Mouse (Mus musculus): ENCODE data around the gene 1700049E17Rik2. TPM values are rescaled to one million over a fixed set of nuclear protein-coding genes. Genes with fewer than 3 reads are reported as not detected.

Gene 1700049E17Rik2
- polyA plus RNA-seq (2012; rRNA removed) = not detected in 2 replicates

DNA sequence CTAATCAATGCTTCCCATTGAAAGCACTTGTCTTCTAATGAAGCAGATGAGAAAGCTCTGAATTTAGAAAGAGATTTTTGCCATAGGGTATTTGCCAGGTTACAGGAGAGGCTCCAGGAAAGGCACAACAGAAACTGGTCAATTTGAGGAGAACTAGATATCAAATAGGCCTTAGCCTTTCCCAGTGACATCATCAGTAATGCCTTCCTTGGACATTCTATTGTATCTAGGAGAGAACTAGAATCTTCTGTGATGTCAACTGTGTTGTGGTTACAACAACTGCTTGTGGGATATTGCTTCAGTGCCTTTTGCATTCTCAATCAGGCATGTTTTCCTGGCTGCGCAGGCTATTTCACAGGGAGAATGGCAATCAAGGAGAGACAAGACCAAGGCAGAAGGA, at the start of gene 1700049E17Rik2:
Gene 1700049E17Rik2 (plus strand): TSS at position 301 of the 400 bp plus-strand sequence.

DNA sequence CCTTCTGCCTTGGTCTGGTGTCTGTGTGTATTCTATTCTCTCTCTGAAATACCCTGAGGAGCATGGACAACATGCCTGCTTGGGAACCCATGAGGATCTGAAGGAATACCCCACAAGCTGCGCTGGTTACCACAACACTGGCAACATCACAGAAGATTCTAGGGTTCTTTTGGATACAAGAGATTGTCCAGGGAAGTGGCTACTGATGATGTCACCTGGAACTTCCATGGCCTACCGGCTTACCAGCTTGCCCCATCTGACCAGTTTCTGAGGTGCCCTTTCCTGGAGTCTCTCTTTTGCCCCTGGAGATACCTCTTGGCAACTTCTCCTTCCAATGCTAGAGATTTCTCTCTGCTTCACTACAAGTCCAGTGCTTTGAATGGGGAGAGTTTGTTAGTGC, 17.5 kb upstream of the 1700049E17Rik2 start, which contains the start of gene Gm7970:
Gene Gm7970 (minus strand): TSS at position 101 of the 400 bp plus-strand sequence.

DNA sequence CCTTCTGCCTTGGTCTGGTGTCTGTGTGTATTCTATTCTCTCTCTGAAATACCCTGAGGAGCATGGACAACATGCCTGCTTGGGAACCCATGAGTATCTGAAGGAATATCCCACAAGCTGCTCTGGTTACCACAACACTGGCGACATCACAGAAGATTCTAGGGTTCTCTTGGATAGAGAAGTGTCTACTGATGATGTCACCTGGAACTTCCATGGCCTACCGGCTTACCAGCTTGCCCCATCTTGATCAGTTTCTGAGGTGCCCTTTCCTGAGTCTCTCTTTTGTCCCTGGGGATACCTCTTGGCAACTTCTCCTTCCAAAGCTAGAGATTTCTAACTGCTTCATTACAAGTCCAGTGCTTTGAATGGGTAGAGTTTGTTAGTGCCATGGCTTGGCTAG, 51.5 kb downstream of the 1700049E17Rik2 start, which contains the start of gene Gm3072:
Gene Gm3072 (minus strand): TSS at position 101 of the 400 bp plus-strand sequence.

Other genes starting within 250 kb of the 1700049E17Rik2 start
- gene Gm5798, start 224.6 kb upstream of the 1700049E17Rik2 start, polyA plus RNA-seq (2012; rRNA removed) = not detected in 2 replicates
- gene Gm7945, start 186.8 kb upstream of the 1700049E17Rik2 start, polyA plus RNA-seq (2012; rRNA removed) = not detected in 2 replicates
- not detected in 2 replicates for gene Gm6482, start 164.9 kb upstream of the 1700049E17Rik2 start, polyA plus RNA-seq (2012; rRNA removed)
- gene Gm7954, start 119.7 kb upstream of the 1700049E17Rik2 start, polyA plus RNA-seq (2012; rRNA removed) = not detected in 2 replicates
- not detected in 2 replicates for gene Gm3486, start 83.7 kb upstream of the 1700049E17Rik2 start, polyA plus RNA-seq (2012; rRNA removed)
- gene Gm7970, start 17.6 kb upstream of the 1700049E17Rik2 start, polyA plus RNA-seq (2012; rRNA removed) = not detected in 2 replicates
- gene Gm3072, start 51.4 kb downstream of the 1700049E17Rik2 start, polyA plus RNA-seq (2012; rRNA removed) = not detected in 2 replicates
- gene Gm3676, start 73.3 kb downstream of the 1700049E17Rik2 start, polyA plus RNA-seq (2012; rRNA removed) = not detected in 2 replicates
- not detected in 2 replicates for gene Gm8068, start 128.7 kb downstream of the 1700049E17Rik2 start, polyA plus RNA-seq (2012; rRNA removed)
- not detected in 2 replicates for gene Gm7929, start 177.4 kb downstream of the 1700049E17Rik2 start, polyA plus RNA-seq (2012; rRNA removed)
- gene Gm47189, start 199.2 kb downstream of the 1700049E17Rik2 start, polyA plus RNA-seq (2012; rRNA removed) = not detected in 2 replicates

Data from colon, adult 2 months (tissue).